Mouse (Mus musculus): ENCODE data around the gene Il20rb. TPM values are rescaled to one million over a fixed set of nuclear protein-coding genes. Genes with fewer than 3 reads are reported as not detected.

Gene Il20rb
- polyA plus RNA-seq, 1 experiment from 2014 or later = 0.48 TPM

- H3K36me3 ChIP-seq (replicated peaks; ENCODE audit: insufficient read depth, low read length) = 0 out of 2 replicates have a peak, but pooled peaks cover 7% of the 10 kb centered on the region
- 78% methylated on average over 3 of the region's 3 CpGs for WGBS (ENCODE audit: insufficient replicate concordance)
- no peaks in the 10 kb centered on the region for H3K4me1 ChIP-seq (ENCODE audit: insufficient read depth)
- H3K4me2 ChIP-seq (ENCODE audit: low read depth, low read length) = no peak overlapping the region
- H3K4me3 ChIP-seq (ENCODE audit: low read depth, low read length) = no peak overlapping the region
- H3K27ac ChIP-seq (ENCODE audit: low read depth) = no peak overlapping the region
- no peaks in the 10 kb centered on the region for H3K27me3 ChIP-seq (ENCODE audit: insufficient read depth, low read length)
- TF ChIP-seq CTCF (IDR thresholded peaks at IDR 0.05; ENCODE audit: low read depth) (no peak), EP300 (IDR thresholded peaks at IDR 0.05; ENCODE audit: low read depth) (no peak)
- DNase-seq (no peak), ATAC-seq (no peak)
- H3K9me3 ChIP-seq (ENCODE audit: low read length) = no peaks in the 10 kb centered on the region
- no peak overlapping the region for H3K9ac ChIP-seq (replicated peaks)
These were observed 16.9 kb downstream of the Il20rb start for GRCm38 (mm10) chr9:100469681-100470080.

GRCm38 (mm10) chr9:100468151-100468550 is 18.4 kb downstream of the Il20rb start:
- 93% methylated on average over 8 of the region's 8 CpGs for WGBS (ENCODE audit: insufficient replicate concordance)
- H3K36me3 ChIP-seq (replicated peaks; ENCODE audit: insufficient read depth, low read length) = 0 out of 2 replicates have a peak, but pooled peaks cover 7% of the 10 kb centered on the region

GRCm38 (mm10) chr9:100467653-100468052 is 18.9 kb downstream of the Il20rb start:
- no peak for TF ChIP-seq EP300 (IDR thresholded peaks at IDR 0.05; ENCODE audit: low read depth)
- no peak for TF ChIP-seq CTCF (IDR thresholded peaks at IDR 0.05; ENCODE audit: low read depth)
- Histone ChIP-seq H3K4me1 (ENCODE audit: insufficient read depth) (no peaks in the 10 kb centered on the region), H3K4me3 (ENCODE audit: low read depth, low read length) (no peak overlapping the region), H3K9ac (replicated peaks) (no peak overlapping the region), H3K9me3 (ENCODE audit: low read length) (no peaks in the 10 kb centered on the region), H3K4me2 (ENCODE audit: low read depth, low read length) (no peak overlapping the region), H3K36me3 (replicated peaks; ENCODE audit: insufficient read depth, low read length) (0 out of 2 replicates have a peak, but pooled peaks cover 7% of the 10 kb centered on the region), H3K27ac (ENCODE audit: low read depth) (no peak overlapping the region), H3K27me3 (ENCODE audit: insufficient read depth, low read length) (no peaks in the 10 kb centered on the region)
- ATAC-seq (no peak), DNase-seq (no peak)
- 77% methylated on average over 7 of the region's 7 CpGs for WGBS (ENCODE audit: insufficient replicate concordance)

More at GRCm38 (mm10) chr9:100468151-100468550, 18.4 kb downstream of the Il20rb start:
- Histone ChIP-seq H3K27me3 (ENCODE audit: insufficient read depth, low read length) (no peaks in the 10 kb centered on the region), H3K4me1 (ENCODE audit: insufficient read depth) (no peaks in the 10 kb centered on the region), H3K4me2 (ENCODE audit: low read depth, low read length) (no peak overlapping the region), H3K9me3 (ENCODE audit: low read length) (no peaks in the 10 kb centered on the region), H3K27ac (ENCODE audit: low read depth) (no peak overlapping the region), H3K4me3 (ENCODE audit: low read depth, low read length) (no peak overlapping the region), H3K9ac (replicated peaks) (no peak overlapping the region)
- ATAC-seq (no peak), DNase-seq (no peak)
- TF ChIP-seq EP300 (IDR thresholded peaks at IDR 0.05; ENCODE audit: low read depth) = no peak
- TF ChIP-seq CTCF (IDR thresholded peaks at IDR 0.05; ENCODE audit: low read depth) = no peak

- ATAC-seq (no peak), DNase-seq (no peak)
- H3K36me3 ChIP-seq (replicated peaks; ENCODE audit: insufficient read depth, low read length) = 0 out of 2 replicates have a peak, but pooled peaks cover 7% of the 10 kb centered on the region
- no peak overlapping the region for H3K4me3 ChIP-seq (ENCODE audit: low read depth, low read length)
- H3K27ac ChIP-seq (ENCODE audit: low read depth) = no peak overlapping the region
- no peaks in the 10 kb centered on the region for H3K9me3 ChIP-seq (ENCODE audit: low read length)
- no peaks in the 10 kb centered on the region for H3K4me1 ChIP-seq (ENCODE audit: insufficient read depth)
- no peak overlapping the region for H3K4me2 ChIP-seq (ENCODE audit: low read depth, low read length)
- no peak overlapping the region for H3K9ac ChIP-seq (replicated peaks)
- no peak for TF ChIP-seq EP300 (IDR thresholded peaks at IDR 0.05; ENCODE audit: low read depth)
- no peak for TF ChIP-seq CTCF (IDR thresholded peaks at IDR 0.05; ENCODE audit: low read depth)
- no peaks in the 10 kb centered on the region for H3K27me3 ChIP-seq (ENCODE audit: insufficient read depth, low read length)
- WGBS (ENCODE audit: insufficient replicate concordance) = 73% methylated on average over 3 of the region's 3 CpGs
These were observed 19.8 kb downstream of the Il20rb start for GRCm38 (mm10) chr9:100466743-100467142.

GRCm38 (mm10) chr9:100465988-100466387 is 20.6 kb downstream of the Il20rb start:
- Histone ChIP-seq H3K36me3 (replicated peaks; ENCODE audit: insufficient read depth, low read length) (0 out of 2 replicates have a peak, but pooled peaks cover 7% of the 10 kb centered on the region), H3K4me3 (ENCODE audit: low read depth, low read length) (no peak overlapping the region), H3K9me3 (ENCODE audit: low read length) (no peaks in the 10 kb centered on the region), H3K27ac (ENCODE audit: low read depth) (no peak overlapping the region), H3K9ac (replicated peaks) (no peak overlapping the region), H3K4me2 (ENCODE audit: low read depth, low read length) (no peak overlapping the region), H3K4me1 (ENCODE audit: insufficient read depth) (no peaks in the 10 kb centered on the region), H3K27me3 (ENCODE audit: insufficient read depth, low read length) (no peaks in the 10 kb centered on the region)
- TF ChIP-seq EP300 (IDR thresholded peaks at IDR 0.05; ENCODE audit: low read depth) = no peak
- ATAC-seq (no peak), DNase-seq (no peak)
- WGBS (ENCODE audit: insufficient replicate concordance) = 88% methylated on average over 9 of the region's 9 CpGs

GRCm38 (mm10) chr9:100465380-100465779 is 21.2 kb downstream of the Il20rb start:
- H3K4me1 ChIP-seq (ENCODE audit: insufficient read depth) = no peaks in the 10 kb centered on the region
- no peak for DNase-seq
- H3K4me2 ChIP-seq (ENCODE audit: low read depth, low read length) = no peak overlapping the region
- 0 out of 2 replicates have a peak, but pooled peaks cover 7% of the 10 kb centered on the region for H3K36me3 ChIP-seq (replicated peaks; ENCODE audit: insufficient read depth, low read length)
- ATAC-seq = no peak
- no peaks in the 10 kb centered on the region for H3K9me3 ChIP-seq (ENCODE audit: low read length)
- H3K9ac ChIP-seq (replicated peaks) = no peak overlapping the region
- TF ChIP-seq CTCF (IDR thresholded peaks at IDR 0.05; ENCODE audit: low read depth) (no peak), EP300 (IDR thresholded peaks at IDR 0.05; ENCODE audit: low read depth) (no peak)
- 83% methylated on average over 5 of the region's 5 CpGs for whole genome bisulfite sequencing (ENCODE audit: insufficient replicate concordance)
- H3K27ac ChIP-seq (ENCODE audit: low read depth) = no peak overlapping the region
- H3K4me3 ChIP-seq (ENCODE audit: low read depth, low read length) = no peak overlapping the region
- H3K27me3 ChIP-seq (ENCODE audit: insufficient read depth, low read length) = no peaks in the 10 kb centered on the region

DNA sequence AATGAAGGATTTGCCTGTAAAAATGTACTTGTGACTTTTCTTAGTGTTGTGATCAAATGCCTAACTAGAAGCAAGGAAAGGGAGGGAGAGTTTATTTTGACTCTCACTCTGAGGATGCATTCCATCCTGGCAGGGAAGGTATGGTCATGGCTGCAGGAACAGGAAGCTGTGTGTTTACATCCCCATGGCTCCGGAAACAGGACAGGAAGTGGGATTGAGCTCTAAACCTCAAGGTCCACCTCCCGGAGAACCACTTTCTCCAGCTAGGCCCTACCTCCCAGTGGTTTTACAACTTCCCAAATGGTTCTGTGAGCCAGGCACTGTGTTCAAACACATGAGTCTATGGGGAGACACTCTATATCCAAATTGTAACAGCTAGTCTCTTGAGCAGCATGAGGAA is 22.8 kb downstream of the Il20rb start:
- no peak for ATAC-seq
- Histone ChIP-seq H3K9me3 (ENCODE audit: low read length) (no peaks in the 10 kb centered on the region), H3K9ac (replicated peaks) (no peak overlapping the region), H3K4me2 (ENCODE audit: low read depth, low read length) (no peak overlapping the region), H3K36me3 (replicated peaks; ENCODE audit: insufficient read depth, low read length) (0 out of 2 replicates have a peak, but pooled peaks cover 12% of the 10 kb centered on the region), H3K4me3 (ENCODE audit: low read depth, low read length) (no peak overlapping the region), H3K4me1 (ENCODE audit: insufficient read depth) (no peaks in the 10 kb centered on the region), H3K27ac (ENCODE audit: low read depth) (no peak overlapping the region), H3K27me3 (ENCODE audit: insufficient read depth, low read length) (no peaks in the 10 kb centered on the region)
- DNase-seq = no peak
- 34% methylated on average over 2 of the region's 2 CpGs for WGBS (ENCODE audit: insufficient replicate concordance)
- TF ChIP-seq CTCF (IDR thresholded peaks at IDR 0.05; ENCODE audit: low read depth) = no peak
- no peak for TF ChIP-seq EP300 (IDR thresholded peaks at IDR 0.05; ENCODE audit: low read depth)
